Mouse (Mus musculus): ENCODE measurements around the gene Rbfox3. TPM values are rescaled to one million over a fixed set of nuclear protein-coding genes. Genes with fewer than 3 reads are reported as not detected.

Rbfox3 gene
- polyA plus RNA-seq, 1 experiment from 2014 or later, result 1.2 TPM

DNA sequence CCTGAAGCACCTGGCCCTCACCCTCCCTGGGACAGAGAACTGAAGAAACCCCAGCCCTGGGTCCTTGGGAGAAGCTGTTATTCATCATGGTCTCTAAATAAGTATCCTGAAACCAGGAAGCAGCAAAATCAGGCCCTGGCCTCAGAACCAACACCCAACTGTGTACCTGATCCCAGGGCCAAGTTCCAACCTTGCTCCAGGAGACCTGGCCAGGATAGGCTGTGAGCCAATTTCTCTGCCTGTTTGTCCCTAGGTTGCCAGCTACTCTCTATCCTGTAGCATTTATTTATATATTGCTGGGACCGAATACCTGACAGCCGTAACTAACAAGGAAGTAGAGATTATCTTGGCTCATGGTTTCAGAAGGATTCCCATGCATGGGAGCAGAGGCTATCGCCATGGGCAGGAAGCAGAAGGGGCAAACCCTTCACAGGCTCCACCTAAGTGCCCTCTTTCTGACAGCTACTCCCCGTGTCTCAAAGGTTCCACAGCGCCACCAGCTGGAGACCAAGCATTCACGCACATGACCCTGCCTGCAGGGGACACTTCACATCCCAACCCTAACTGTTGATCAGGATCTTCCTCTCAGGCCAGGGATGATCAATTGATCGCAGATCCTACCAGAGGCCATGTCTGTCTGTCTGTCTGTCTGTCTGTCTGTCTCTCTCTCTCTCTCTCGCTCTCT lies 31.8 kb downstream of the Rbfox3 start:
- no peaks in the 10 kb centered on the region for H3K36me3 ChIP-seq (ENCODE audit: control insufficient read depth, insufficient read depth)
- no peak overlapping the region for H3K27ac ChIP-seq (ENCODE audit: low read depth, low read length)
- no peaks in the 10 kb centered on the region for H3K4me1 ChIP-seq (replicated peaks; ENCODE audit: control insufficient read depth, insufficient read depth, low read length)
- no peak overlapping the region for H3K4me2 ChIP-seq (replicated peaks; ENCODE audit: low read depth)
- H3K27me3 ChIP-seq (replicated peaks; ENCODE audit: control insufficient read depth, insufficient read depth, low read length), result no peaks in the 10 kb centered on the region
- H3K4me3 ChIP-seq (ENCODE audit: low read depth, low read length), result no peak overlapping the region
- WGBS, result 89% methylated on average over 8 of the region's 8 CpGs
- TF ChIP-seq CTCF (IDR thresholded peaks at IDR 0.05; ENCODE audit: low read depth), result 0 out of 2 replicates have a peak, but pooled peaks have one; percentile 6
- no peak for ATAC-seq
- H3K9me3 ChIP-seq (ENCODE audit: control insufficient read depth), result no peaks in the 10 kb centered on the region
- no peak overlapping the region for H3K9ac ChIP-seq (ENCODE audit: low read depth, low read length)

DNA sequence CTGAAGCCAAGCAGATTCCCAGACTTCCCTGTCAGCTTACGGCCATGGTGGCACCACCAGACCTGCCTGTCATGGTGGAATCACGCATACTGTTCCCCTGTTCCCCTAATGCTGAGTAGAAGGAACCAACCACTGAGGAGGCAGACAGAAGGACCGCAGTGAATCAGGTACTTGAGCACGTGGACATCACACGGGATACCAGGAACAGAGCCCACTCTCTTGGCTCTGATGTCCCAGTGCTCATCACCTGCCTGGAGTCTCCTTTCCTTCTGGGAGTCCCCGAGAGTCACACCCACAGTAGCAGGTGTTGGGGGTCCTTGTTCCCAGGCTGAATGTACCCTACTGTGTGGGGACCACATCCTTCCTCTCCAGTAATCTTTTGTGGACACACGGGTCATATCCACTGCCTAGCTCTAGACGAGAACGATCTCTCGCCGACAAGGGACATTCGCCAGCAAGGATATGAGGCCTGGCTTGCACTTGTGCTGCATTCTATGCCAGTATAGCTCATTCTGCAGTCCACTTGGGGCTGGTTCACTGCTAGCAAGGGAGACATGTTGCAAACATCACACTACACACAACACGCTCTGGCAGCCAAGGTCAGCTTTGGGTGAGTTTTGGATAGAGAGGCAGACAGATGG lies 32.7 kb downstream of the Rbfox3 start:
- H3K4me3 ChIP-seq (ENCODE audit: low read depth, low read length), result no peak overlapping the region
- TF ChIP-seq CTCF (IDR thresholded peaks at IDR 0.05; ENCODE audit: low read depth), result no peak
- no peaks in the 10 kb centered on the region for H3K4me1 ChIP-seq (replicated peaks; ENCODE audit: control insufficient read depth, insufficient read depth, low read length)
- H3K4me2 ChIP-seq (replicated peaks; ENCODE audit: low read depth), result no peak overlapping the region
- WGBS, result 89% methylated on average over 13 of the region's 13 CpGs
- H3K9me3 ChIP-seq (ENCODE audit: control insufficient read depth), result no peaks in the 10 kb centered on the region
- no peaks in the 10 kb centered on the region for H3K27me3 ChIP-seq (replicated peaks; ENCODE audit: control insufficient read depth, insufficient read depth, low read length)
- no peak overlapping the region for H3K9ac ChIP-seq (ENCODE audit: low read depth, low read length)
- H3K36me3 ChIP-seq (ENCODE audit: control insufficient read depth, insufficient read depth), result no peaks in the 10 kb centered on the region
- no peak overlapping the region for H3K27ac ChIP-seq (ENCODE audit: low read depth, low read length)
- ATAC-seq, result no peak

DNA sequence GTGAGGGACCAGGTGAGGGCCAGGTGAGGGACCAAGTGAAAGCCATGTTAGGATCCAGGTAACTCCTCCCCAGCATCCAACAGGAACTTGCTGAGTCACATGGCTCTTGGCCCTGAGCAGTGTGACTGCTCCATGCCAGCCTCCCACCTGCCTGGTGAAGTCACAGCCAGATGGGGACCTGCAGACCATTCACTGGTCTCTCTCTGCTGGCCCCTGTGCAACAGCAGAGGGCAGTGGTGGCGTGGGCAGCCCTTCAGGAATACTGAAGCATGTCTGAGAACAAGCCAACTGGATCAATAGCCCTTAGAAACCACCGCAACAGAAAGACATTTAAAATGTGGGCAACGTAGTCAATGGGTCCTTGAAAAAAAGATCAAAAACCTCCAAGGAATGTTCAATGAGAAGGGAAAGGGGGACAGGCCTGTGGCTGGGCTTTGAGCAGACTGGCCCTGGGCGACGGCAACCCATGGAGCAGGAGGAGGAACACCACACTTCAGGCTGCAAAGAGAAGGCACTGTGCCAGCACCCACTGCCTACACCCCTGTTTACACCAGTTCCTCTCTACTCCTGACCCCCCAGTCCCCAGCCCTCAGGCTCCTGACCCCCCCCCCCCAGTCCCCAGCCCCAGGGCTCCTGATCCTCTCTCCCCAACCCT lies 36.0 kb downstream of the Rbfox3 start:
- no peak overlapping the region for H3K9ac ChIP-seq (ENCODE audit: low read depth, low read length)
- peak; percentile 59 for TF ChIP-seq CTCF (IDR thresholded peaks at IDR 0.05; ENCODE audit: low read depth)
- no peak overlapping the region for H3K27ac ChIP-seq (ENCODE audit: low read depth, low read length)
- no peak overlapping the region for H3K4me2 ChIP-seq (replicated peaks; ENCODE audit: low read depth)
- H3K9me3 ChIP-seq (ENCODE audit: control insufficient read depth), result no peaks in the 10 kb centered on the region
- no peaks in the 10 kb centered on the region for H3K27me3 ChIP-seq (replicated peaks; ENCODE audit: control insufficient read depth, insufficient read depth, low read length)
- WGBS, result 76% methylated on average over 5 of the region's 5 CpGs
- H3K4me1 ChIP-seq (replicated peaks; ENCODE audit: control insufficient read depth, insufficient read depth, low read length), result no peaks in the 10 kb centered on the region
- peak; percentile 56; the same call in 1 of the 2 replicates for ATAC-seq
- H3K4me3 ChIP-seq (ENCODE audit: low read depth, low read length), result no peak overlapping the region
- no peaks in the 10 kb centered on the region for H3K36me3 ChIP-seq (ENCODE audit: control insufficient read depth, insufficient read depth)

DNA sequence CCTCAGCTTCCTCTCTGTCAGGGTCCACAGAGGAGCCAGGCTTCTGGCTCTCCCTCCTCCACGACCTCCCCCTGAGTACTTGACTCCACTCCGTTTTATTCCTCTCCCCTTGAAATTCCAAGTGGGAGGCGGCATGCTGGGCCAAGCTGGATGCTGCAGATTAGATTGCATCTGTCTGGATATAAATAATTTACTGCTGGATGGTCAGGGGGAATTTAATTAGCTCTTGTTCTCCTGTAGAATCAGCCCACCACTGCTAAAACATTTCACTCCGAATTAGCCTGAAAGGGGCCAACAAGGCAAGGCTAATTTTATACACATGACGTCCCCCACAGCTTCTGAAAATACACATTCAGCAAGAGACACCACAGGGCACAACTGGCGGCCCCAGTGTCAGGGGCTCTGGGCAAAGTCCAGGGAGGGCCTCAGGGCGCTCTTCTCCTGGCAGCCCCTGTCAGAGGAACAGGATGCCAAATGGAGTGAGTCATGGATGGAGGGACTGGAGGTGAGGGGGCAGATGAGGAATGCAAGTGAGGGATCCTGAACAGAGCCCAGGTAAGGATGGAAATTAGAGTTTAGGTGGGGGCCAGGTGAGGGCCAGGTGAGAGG lies 36.8 kb downstream of the Rbfox3 start:
- Histone ChIP-seq H3K9me3 (ENCODE audit: control insufficient read depth) (no peaks in the 10 kb centered on the region), H3K4me1 (replicated peaks; ENCODE audit: control insufficient read depth, insufficient read depth, low read length) (no peaks in the 10 kb centered on the region), H3K9ac (ENCODE audit: low read depth, low read length) (no peak overlapping the region), H3K4me3 (ENCODE audit: low read depth, low read length) (no peak overlapping the region), H3K27me3 (replicated peaks; ENCODE audit: control insufficient read depth, insufficient read depth, low read length) (no peaks in the 10 kb centered on the region), H3K27ac (ENCODE audit: low read depth, low read length) (no peak overlapping the region), H3K36me3 (ENCODE audit: control insufficient read depth, insufficient read depth) (no peaks in the 10 kb centered on the region), H3K4me2 (replicated peaks; ENCODE audit: low read depth) (no peak overlapping the region)
- no peak for TF ChIP-seq CTCF (IDR thresholded peaks at IDR 0.05; ENCODE audit: low read depth)
- WGBS, result 43% methylated on average over 7 of the region's 7 CpGs
- ATAC-seq, result peak; percentile 35; the same call in 1 of the 2 replicates

DNA sequence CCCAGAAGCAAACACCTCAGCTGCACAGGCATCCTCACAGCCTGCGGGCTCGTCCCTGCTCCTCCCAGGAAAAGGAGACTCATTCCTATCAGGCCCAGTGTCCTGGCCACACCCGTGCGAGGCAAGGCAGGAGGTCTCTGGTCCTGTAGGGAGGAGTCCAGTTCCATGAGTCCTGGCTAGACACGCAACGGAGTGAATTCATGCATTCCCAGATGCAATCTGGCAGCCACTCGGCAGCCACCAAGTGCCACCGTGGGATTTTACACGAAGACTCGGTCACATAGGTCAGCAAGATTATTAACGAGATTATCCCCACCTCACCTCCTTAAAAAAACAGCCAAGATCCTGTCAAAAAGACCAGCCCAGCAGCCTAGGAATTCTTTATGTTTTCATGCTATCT lies 37.4 kb downstream of the Rbfox3 start:
- no peaks in the 10 kb centered on the region for H3K36me3 ChIP-seq (ENCODE audit: control insufficient read depth, insufficient read depth)
- H3K27ac ChIP-seq (ENCODE audit: low read depth, low read length), result no peak overlapping the region
- no peak for TF ChIP-seq CTCF (IDR thresholded peaks at IDR 0.05; ENCODE audit: low read depth)
- H3K9ac ChIP-seq (ENCODE audit: low read depth, low read length), result no peak overlapping the region
- WGBS, result 67% methylated on average over 11 of the region's 11 CpGs
- no peak for ATAC-seq
- H3K4me2 ChIP-seq (replicated peaks; ENCODE audit: low read depth), result no peak overlapping the region
- no peaks in the 10 kb centered on the region for H3K9me3 ChIP-seq (ENCODE audit: control insufficient read depth)
- H3K27me3 ChIP-seq (replicated peaks; ENCODE audit: control insufficient read depth, insufficient read depth, low read length), result no peaks in the 10 kb centered on the region
- no peak overlapping the region for H3K4me3 ChIP-seq (ENCODE audit: low read depth, low read length)
- H3K4me1 ChIP-seq (replicated peaks; ENCODE audit: control insufficient read depth, insufficient read depth, low read length), result no peaks in the 10 kb centered on the region

DNA sequence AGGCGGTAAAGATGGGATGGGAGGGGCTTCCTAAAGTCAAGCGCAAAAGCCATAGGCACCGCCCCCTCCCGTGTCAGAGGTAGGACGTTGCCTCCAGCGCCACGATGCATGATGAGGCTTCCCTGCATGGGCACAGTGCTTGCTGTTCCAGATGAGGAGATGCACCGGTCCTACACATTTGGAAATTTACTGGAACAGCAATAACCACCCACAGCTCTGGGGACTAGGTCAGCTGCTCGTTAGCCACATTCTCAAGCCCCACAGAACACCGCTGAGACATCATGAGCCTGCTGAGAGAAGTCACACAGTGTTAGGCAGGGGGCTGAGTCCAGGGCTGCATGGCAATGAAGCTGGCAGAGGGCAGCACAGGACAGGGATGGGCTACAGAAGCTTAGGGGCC lies 39.9 kb downstream of the Rbfox3 start:
- ATAC-seq, result no peak
- no peaks in the 10 kb centered on the region for H3K27me3 ChIP-seq (replicated peaks; ENCODE audit: control insufficient read depth, insufficient read depth, low read length)

More for the DNA sequence above, 39.9 kb downstream of the Rbfox3 start:
- no peak overlapping the region for H3K4me3 ChIP-seq (ENCODE audit: low read depth, low read length)
- H3K4me1 ChIP-seq (replicated peaks; ENCODE audit: control insufficient read depth, insufficient read depth, low read length), result no peaks in the 10 kb centered on the region
- no peaks in the 10 kb centered on the region for H3K9me3 ChIP-seq (ENCODE audit: control insufficient read depth)
- H3K36me3 ChIP-seq (ENCODE audit: control insufficient read depth, insufficient read depth), result no peaks in the 10 kb centered on the region
- H3K4me2 ChIP-seq (replicated peaks; ENCODE audit: low read depth), result no peak overlapping the region
- H3K27ac ChIP-seq (ENCODE audit: low read depth, low read length), result no peak overlapping the region
- 84% methylated on average over 10 of the region's 10 CpGs for WGBS
- no peak for TF ChIP-seq CTCF (IDR thresholded peaks at IDR 0.05; ENCODE audit: low read depth)
- H3K9ac ChIP-seq (ENCODE audit: low read depth, low read length), result no peak overlapping the region

Measured in intestine, postnatal 0 days (tissue).